In the genomic region with DNA sequence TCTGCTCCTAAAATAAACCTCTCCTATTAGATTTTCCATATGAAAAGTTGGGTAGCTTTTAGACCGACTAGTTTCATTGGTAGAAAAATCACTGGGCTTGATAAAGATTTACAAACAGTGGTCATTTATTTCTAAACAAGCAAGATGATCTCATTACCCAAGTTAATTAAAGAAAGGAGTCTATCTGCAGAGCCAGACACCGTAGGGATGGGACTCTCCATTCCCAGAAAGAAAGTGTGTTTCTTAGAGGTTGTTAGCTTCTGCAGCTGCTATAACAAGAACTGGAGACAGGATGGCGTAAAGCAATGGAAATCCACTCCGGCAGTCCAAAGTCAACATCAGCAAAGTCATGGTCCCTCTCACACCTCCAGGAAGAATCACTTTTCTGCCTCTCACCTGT, we compare ENCODE assay signal across 14 mouse cellular contexts.
"Had no signal": no experiment of that assay in that cellular context is flagged by ENCODE, and none has a peak within 500 bp of the region (broad histone marks: within the 10 kb centered on the region; RNA-seq: fewer than 3 reads in every experiment).

No protein-coding gene starts in this region.

- H3K27ac ChIP-seq: limb, embryonic 15.5 days; liver, embryonic 12.5 days; midbrain, embryonic 10.5 days; neural tube, embryonic 15.5 days had no signal

- ATAC-seq: liver, embryonic 12.5 days had no signal

- H3K4me3 ChIP-seq: limb, embryonic 15.5 days; liver, embryonic 12.5 days; midbrain, embryonic 10.5 days; myocyte; neural tube, embryonic 15.5 days had no signal

- H3K36me3 ChIP-seq: liver, embryonic 12.5 days; midbrain, embryonic 10.5 days; neural tube, embryonic 15.5 days had no signal

- H3K27me3 ChIP-seq: limb, embryonic 15.5 days; liver, embryonic 12.5 days; neural tube, embryonic 15.5 days had no signal

- H3K9ac ChIP-seq: limb, embryonic 15.5 days; liver, embryonic 12.5 days; lung, embryonic 14.5 days; neural tube, embryonic 15.5 days had no signal

- H3K9me3 ChIP-seq: limb, embryonic 15.5 days; liver, embryonic 12.5 days; midbrain, embryonic 10.5 days; neural tube, embryonic 15.5 days had no signal

- DNase-seq: kidney, postnatal 10 days; layer of hippocampus, postnatal 36 days; left cerebral cortex, postnatal 4 days; lung, embryonic 14.5 days; lung, postnatal 10 days; midbrain, embryonic 14.5 days; right cerebral cortex, adult 18-20 months; right cerebral cortex, postnatal 25 days; thymus, postnatal 4 days had no signal

- H3K4me2 ChIP-seq: limb, embryonic 15.5 days; liver, embryonic 12.5 days; lung, embryonic 14.5 days; neural tube, embryonic 15.5 days had no signal
